Mouse (Mus musculus): Measurements from ENCODE around the gene Mrps15. TPM values are rescaled to one million over a fixed set of nuclear protein-coding genes. Genes with fewer than 3 reads are reported as not detected.

Mrps15 gene
- polyA plus RNA-seq, 1 experiment: 69.5 TPM

GRCm38 (mm10) chr4:126096464-126097111 is 49.9 kb downstream of the Mrps15 start, which contains the start of gene Lsm10:
Gene Lsm10, plus strand, starts transcription at chr4:126096623.
- Histone ChIP-seq H3K4me3 (ENCODE audit: low read depth, low read length) (peak within 1 kb of the TSS; percentile 47), H3K36me3 (ENCODE audit: control insufficient read depth, insufficient read depth, low read length, poor library complexity, severe bottlenecking) (peaks cover 4% of the 10 kb centered on the region), H3K9me3 (replicated peaks; ENCODE audit: control insufficient read depth, insufficient read depth, low read length, poor library complexity, severe bottlenecking) (no peaks in the 10 kb centered on the region), H3K27ac (ENCODE audit: insufficient read depth, low read length) (no peak within 1 kb of the TSS), H3K9ac (ENCODE audit: low read depth, poor library complexity, severe bottlenecking) (peak within 1 kb of the TSS; percentile 36), H3K27me3 (ENCODE audit: control insufficient read depth, insufficient read depth, low read length, poor library complexity, severe bottlenecking) (no peaks in the 10 kb centered on the region), H3K4me1 (ENCODE audit: control insufficient read depth, insufficient read depth, low read length) (peaks cover 4% of the 10 kb centered on the region)
- no peak for TF ChIP-seq CTCF (IDR thresholded peaks at IDR 0.05; ENCODE audit: low read depth, low read length)
- no peak for TF ChIP-seq EP300 (IDR thresholded peaks at IDR 0.05; ENCODE audit: insufficient read depth, low read depth, low read length)
- TF ChIP-seq POLR2A (IDR thresholded peaks at IDR 0.05; ENCODE audit: insufficient read depth, low read length): peak; percentile 15

- Histone ChIP-seq H3K9ac (ENCODE audit: low read depth, poor library complexity, severe bottlenecking) (0 out of 2 replicates have a peak overlapping the region, but pooled peaks have one; percentile 36), H3K4me1 (ENCODE audit: control insufficient read depth, insufficient read depth, low read length) (peaks cover 4% of the 10 kb centered on the region), H3K27ac (ENCODE audit: insufficient read depth, low read length) (no peak overlapping the region), H3K4me3 (ENCODE audit: low read depth, low read length) (no peak overlapping the region), H3K9me3 (replicated peaks; ENCODE audit: control insufficient read depth, insufficient read depth, low read length, poor library complexity, severe bottlenecking) (no peaks in the 10 kb centered on the region), H3K27me3 (ENCODE audit: control insufficient read depth, insufficient read depth, low read length, poor library complexity, severe bottlenecking) (no peaks in the 10 kb centered on the region), H3K36me3 (ENCODE audit: control insufficient read depth, insufficient read depth, low read length, poor library complexity, severe bottlenecking) (peaks cover 4% of the 10 kb centered on the region)
- TF ChIP-seq POLR2A (IDR thresholded peaks at IDR 0.05; ENCODE audit: insufficient read depth, low read length): no peak
These were observed 51.1 kb downstream of the Mrps15 start for GRCm38 (mm10) chr4:126097711-126098253.

- H3K4me3 ChIP-seq (ENCODE audit: low read depth, low read length): no peak overlapping the region
- H3K27me3 ChIP-seq (ENCODE audit: control insufficient read depth, insufficient read depth, low read length, poor library complexity, severe bottlenecking): no peaks in the 10 kb centered on the region
- peaks cover 4% of the 10 kb centered on the region for H3K36me3 ChIP-seq (ENCODE audit: control insufficient read depth, insufficient read depth, low read length, poor library complexity, severe bottlenecking)
- H3K9ac ChIP-seq (ENCODE audit: low read depth, poor library complexity, severe bottlenecking): no peak overlapping the region
- TF ChIP-seq POLR2A (IDR thresholded peaks at IDR 0.05; ENCODE audit: insufficient read depth, low read length) (no peak), EP300 (IDR thresholded peaks at IDR 0.05; ENCODE audit: insufficient read depth, low read depth, low read length) (no peak), CTCF (IDR thresholded peaks at IDR 0.05; ENCODE audit: low read depth, low read length) (no peak)
- H3K4me1 ChIP-seq (ENCODE audit: control insufficient read depth, insufficient read depth, low read length): peaks cover 4% of the 10 kb centered on the region
- H3K27ac ChIP-seq (ENCODE audit: insufficient read depth, low read length): no peak overlapping the region
- no peaks in the 10 kb centered on the region for H3K9me3 ChIP-seq (replicated peaks; ENCODE audit: control insufficient read depth, insufficient read depth, low read length, poor library complexity, severe bottlenecking)
These were observed 52.6 kb downstream of the Mrps15 start for GRCm38 (mm10) chr4:126099365-126099764.

DNA sequence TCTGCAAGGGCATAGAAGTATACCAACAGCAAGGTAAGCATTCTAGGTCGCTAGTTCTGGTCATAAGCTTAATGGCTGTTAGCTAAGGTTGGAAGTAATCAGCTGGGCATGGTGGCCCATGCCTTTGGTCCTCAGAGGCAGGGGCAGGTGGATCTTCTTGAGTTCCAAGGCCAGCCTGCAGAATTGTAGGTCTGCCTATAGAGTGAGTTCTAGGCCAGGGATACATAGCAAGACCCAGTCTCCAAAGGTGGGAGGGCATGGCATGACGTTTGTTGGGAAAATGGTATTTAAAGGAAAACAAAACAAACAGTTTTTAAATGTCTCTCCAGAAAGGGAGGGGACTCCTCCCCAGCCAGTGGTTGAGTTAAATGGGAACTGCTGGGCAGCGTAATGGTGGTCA is 54.0 kb downstream of the Mrps15 start:
- no peaks in the 10 kb centered on the region for H3K27me3 ChIP-seq (ENCODE audit: control insufficient read depth, insufficient read depth, low read length, poor library complexity, severe bottlenecking)
- H3K36me3 ChIP-seq (ENCODE audit: control insufficient read depth, insufficient read depth, low read length, poor library complexity, severe bottlenecking): peaks cover 4% of the 10 kb centered on the region
- TF ChIP-seq EP300 (IDR thresholded peaks at IDR 0.05; ENCODE audit: insufficient read depth, low read depth, low read length) (no peak), CTCF (IDR thresholded peaks at IDR 0.05; ENCODE audit: low read depth, low read length) (no peak)
- no peaks in the 10 kb centered on the region for H3K9me3 ChIP-seq (replicated peaks; ENCODE audit: control insufficient read depth, insufficient read depth, low read length, poor library complexity, severe bottlenecking)
- H3K4me3 ChIP-seq (ENCODE audit: low read depth, low read length): no peak overlapping the region
- H3K4me1 ChIP-seq (ENCODE audit: control insufficient read depth, insufficient read depth, low read length): peaks cover 4% of the 10 kb centered on the region
- no peak overlapping the region for H3K27ac ChIP-seq (ENCODE audit: insufficient read depth, low read length)
- H3K9ac ChIP-seq (ENCODE audit: low read depth, poor library complexity, severe bottlenecking): no peak overlapping the region

- Histone ChIP-seq H3K4me3 (ENCODE audit: low read depth, low read length) (no peak overlapping the region), H3K36me3 (ENCODE audit: control insufficient read depth, insufficient read depth, low read length, poor library complexity, severe bottlenecking) (peaks cover 4% of the 10 kb centered on the region), H3K27me3 (ENCODE audit: control insufficient read depth, insufficient read depth, low read length, poor library complexity, severe bottlenecking) (no peaks in the 10 kb centered on the region), H3K4me1 (ENCODE audit: control insufficient read depth, insufficient read depth, low read length) (peaks cover 4% of the 10 kb centered on the region), H3K9me3 (replicated peaks; ENCODE audit: control insufficient read depth, insufficient read depth, low read length, poor library complexity, severe bottlenecking) (no peaks in the 10 kb centered on the region), H3K27ac (ENCODE audit: insufficient read depth, low read length) (peak overlapping the region; percentile 97), H3K9ac (ENCODE audit: low read depth, poor library complexity, severe bottlenecking) (peak overlapping the region; percentile 63)
- TF ChIP-seq CTCF (IDR thresholded peaks at IDR 0.05; ENCODE audit: low read depth, low read length) (no peak), EP300 (IDR thresholded peaks at IDR 0.05; ENCODE audit: insufficient read depth, low read depth, low read length) (no peak), POLR2A (IDR thresholded peaks at IDR 0.05; ENCODE audit: insufficient read depth, low read length) (no peak)
These were observed 55.5 kb downstream of the Mrps15 start for GRCm38 (mm10) chr4:126102061-126102841.

Data from ES-Bruce4 (cell line).